Mouse (Mus musculus) hindbrain, postnatal 0 days (tissue): ENCODE measurements around the gene Nbeal1. TPM values are rescaled to one million over a fixed set of nuclear protein-coding genes. Genes with fewer than 3 reads are reported as not detected.

Experiments used
- ATAC-seq: fragments of 200-750 bp; cut with Nextera tagmentation; 2 replicates; pipeline ENCODE4 v1.8.0; 2017; ENCODE audit warnings: mild to moderate bottlenecking, moderate TSS enrichment, moderate library complexity
- DNase-seq: peaks from one replicate; pipeline ENCODE4 v3.0.0-alpha.2; 2015; ENCODE audit warnings: low spot score
- H3K27ac ChIP-seq: fragments of 300-500 bp; sonication (generic); 2 replicates; pipeline ENCODE4 v1.5.1; 2014; ENCODE audit warnings: mild to moderate bottlenecking
- H3K27me3 ChIP-seq: fragments of 300-500 bp; sonication (generic); 2 replicates; pipeline ENCODE4 v1.6.1; 2014; ENCODE audit warnings: low read length, mixed read lengths; ENCODE audit not compliant: insufficient read depth
- H3K36me3 ChIP-seq: fragments of 300-500 bp; sonication (generic); 2 replicates; pipeline ENCODE4 v1.6.1; 2014; ENCODE audit warnings: low read length, mixed read lengths; ENCODE audit not compliant: insufficient read depth
- H3K4me1 ChIP-seq: fragments of 300-500 bp; sonication (generic); 2 replicates; pipeline ENCODE4 v1.6.1; 2014; ENCODE audit warnings: antibody characterized with exemption, low read length, mixed read lengths; ENCODE audit not compliant: insufficient read depth
- H3K4me2 ChIP-seq: fragments of 300-500 bp; sonication (generic); 2 replicates; pipeline ENCODE4 v1.6.1; 2014; ENCODE audit warnings: low read depth, mild to moderate bottlenecking, low read length, moderate library complexity, mixed read lengths
- H3K4me3 ChIP-seq: fragments of 300-500 bp; sonication (generic); 2 replicates; pipeline ENCODE4 v1.5.1; 2014; ENCODE audit warnings: low read length
- H3K9ac ChIP-seq: fragments of 300-500 bp; sonication (generic); replicated peaks from 2 replicates; pipeline ENCODE4 v1.6.1; 2014; ENCODE audit warnings: mild to moderate bottlenecking, low read length, moderate library complexity, mixed read lengths
- H3K9me3 ChIP-seq: fragments of 300-500 bp; sonication (generic); 2 replicates; pipeline ENCODE4 v1.6.1; 2016; ENCODE audit warnings: low read length, mixed read lengths
- CTCF ChIP-seq: IDR thresholded peaks from 2 replicates; pipeline ENCODE4 v1.5.1; 2016; ENCODE audit warnings: antibody characterized with exemption, control low read depth, low read depth
- WGBS: fragments of 180-500 bp; shearing (Covaris S2); extraction: QIAGEN DNeasy Blood & Tissue Kit; methylation state at CpG from one replicate; pipeline ENCODE4 v1.1.7; 2014; 5-methylcytosine and 5-hydroxymethylcytosine counted together
- polyA plus RNA-seq: library from polyadenylated mRNA; unstranded; fragments of >200 nt; fragmentation: Nextera tagmentation; extraction: Ambion mirVana; gene quantifications from 2 replicates; pipeline ENCODE4 v1.2.1, GENCODE M21; 2015
- total RNA-seq: library from RNA; depleted of rRNA; stranded (reverse); fragments of >200 nt; gene quantifications from 2 replicates; pipeline ENCODE4 v1.2.3, GENCODE M21; 2014; rRNA removed

Nbeal1 gene
- total and polyA plus RNA-seq, 2 experiments from 2014 or later = 4.5 to 16.1 TPM

DNA sequence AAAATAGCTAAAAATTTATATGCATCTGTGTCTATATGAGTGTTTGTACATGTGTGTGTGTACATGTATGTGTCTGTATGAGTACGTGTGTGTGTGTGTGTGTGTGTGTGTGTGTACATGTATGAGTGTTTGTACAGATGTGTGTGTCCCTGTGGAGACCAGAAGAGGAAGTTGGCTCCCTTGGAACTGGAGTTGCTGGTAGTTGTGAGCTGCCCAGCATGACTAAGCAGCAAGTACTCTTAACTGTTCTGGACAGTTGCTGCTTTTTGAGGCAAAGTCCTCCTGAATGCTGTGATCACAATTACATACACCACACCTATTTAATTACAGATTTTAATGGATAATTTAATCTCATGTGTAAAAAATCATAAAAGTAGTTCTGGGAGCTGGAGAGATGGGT, 196.2 kb downstream of the Nbeal1 start:
- DNase-seq (no peak), ATAC-seq (no peak)
- no peak for TF ChIP-seq CTCF
- WGBS = 97% methylated on average over 1 of the region's 1 CpGs
- Histone ChIP-seq H3K4me3 (no peak overlapping the region), H3K36me3 (peaks cover 14% of the 10 kb centered on the region; the same call in 1 of the 2 replicates), H3K4me2 (no peak overlapping the region), H3K9ac (no peak overlapping the region), H3K9me3 (no peaks in the 10 kb centered on the region), H3K27me3 (no peaks in the 10 kb centered on the region), H3K4me1 (no peaks in the 10 kb centered on the region), H3K27ac (no peak overlapping the region)

DNA sequence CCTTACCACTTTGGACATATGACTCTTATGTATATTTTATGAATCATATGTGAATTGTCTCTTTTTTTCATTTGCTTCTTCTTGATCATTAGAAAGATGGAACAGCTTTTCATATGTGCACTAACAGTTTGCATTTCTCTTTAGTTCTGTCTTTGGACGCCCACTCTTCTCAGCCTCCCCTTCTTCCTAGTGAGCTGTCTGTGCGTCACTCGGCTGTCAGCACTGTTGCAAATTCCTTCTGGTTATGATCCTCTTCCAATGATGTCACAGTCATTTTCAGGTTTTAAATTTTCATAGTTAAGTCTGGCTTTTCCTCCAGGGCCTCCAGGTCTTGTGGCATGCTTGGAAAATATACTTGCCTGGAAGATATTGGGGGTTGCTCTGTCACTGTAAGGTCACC, 201.5 kb downstream of the Nbeal1 start:
- H3K36me3 ChIP-seq = peaks cover 7% of the 10 kb centered on the region; the same call in 1 of the 2 replicates
- 92% methylated on average over 3 of the region's 3 CpGs for WGBS
- no peaks in the 10 kb centered on the region for H3K9me3 ChIP-seq
- H3K4me1 ChIP-seq = no peaks in the 10 kb centered on the region
- TF ChIP-seq CTCF = no peak
- no peaks in the 10 kb centered on the region for H3K27me3 ChIP-seq
- H3K27ac ChIP-seq = no peak overlapping the region
- ATAC-seq = no peak
- no peak for DNase-seq
- no peak overlapping the region for H3K4me3 ChIP-seq
- no peak overlapping the region for H3K9ac ChIP-seq
- H3K4me2 ChIP-seq = no peak overlapping the region

Other genes starting within 250 kb of the Nbeal1 start
- 51.7 and 52.0 TPM in 2 replicates for gene Ica1l, start 137.4 kb upstream of the Nbeal1 start, total RNA-seq
- 56.4 and 61.3 TPM in 2 replicates for gene Ica1l, start 137.4 kb upstream of the Nbeal1 start, polyA plus RNA-seq
- gene Carf, start 82.4 kb upstream of the Nbeal1 start, total RNA-seq = 12.3 and 14.1 TPM in 2 replicates
- 7.9 and 8.0 TPM in 2 replicates for gene Carf, start 82.4 kb upstream of the Nbeal1 start, polyA plus RNA-seq
- 11.0 and 15.8 TPM in 2 replicates for gene Wdr12, start 82.0 kb upstream of the Nbeal1 start, total RNA-seq
- 44.9 and 46.9 TPM in 2 replicates for gene Wdr12, start 82.0 kb upstream of the Nbeal1 start, polyA plus RNA-seq
- 14.4 and 19.1 TPM in 2 replicates for gene Cyp20a1, start 162.7 kb downstream of the Nbeal1 start, total RNA-seq
- gene Cyp20a1, start 162.7 kb downstream of the Nbeal1 start, polyA plus RNA-seq = 19.9 and 20.9 TPM in 2 replicates
- gene Abi2, start 229.0 kb downstream of the Nbeal1 start, total RNA-seq = 251 and 254 TPM in 2 replicates
- gene Abi2, start 229.0 kb downstream of the Nbeal1 start, polyA plus RNA-seq = 62.0 and 72.9 TPM in 2 replicates